In genomic region chr11:76655106-76655505, GRCm38 (mm10) we compare ENCODE assay signal across 9 mouse cellular contexts. TPM values are rescaled to one million over a fixed set of nuclear protein-coding genes. Genes with fewer than 3 reads are reported as not detected.
DNase-seq lines count a peak whose midpoint lies in the region; ATAC-seq lines count a peak whose summit lies in the region.
"Had no signal": no experiment of that assay in that cellular context is flagged by ENCODE, and none has a peak within 500 bp of the region (broad histone marks: within the 10 kb centered on the region; RNA-seq: fewer than 3 reads in every experiment).

No protein-coding gene starts in this region.

- H3K27ac ChIP-seq in forebrain, embryonic 11.5 days (ENCODE audit: low read depth, low read length), result no peak overlapping the region
- H3K27ac ChIP-seq in forebrain, embryonic 13.5 days, result no peak overlapping the region
- H3K27ac ChIP-seq: macrophage had no signal

- intact Hi-C loops in heart, postnatal 10 days (cut with DNase I), result no loop called here
- intact Hi-C loops in left cerebral cortex, postnatal 14 days (cut with DNase I), result loop anchor here (1.0 kb wide), 1 partner anchor 108 kb away; the partner anchor contains the start of gene Gosr1

- H3K4me1 ChIP-seq in forebrain, embryonic 11.5 days (replicated peaks; ENCODE audit: control insufficient read depth, insufficient read depth, low read length), result no peaks in the 10 kb centered on the region
- no peaks in the 10 kb centered on the region for H3K4me1 ChIP-seq in forebrain, embryonic 13.5 days

- peak overlapping the region; percentile 12; the same call in 1 of the 2 replicates for H3K4me2 ChIP-seq in forebrain, embryonic 11.5 days (ENCODE audit: low read depth, low read length, severe bottlenecking)
- H3K4me2 ChIP-seq in forebrain, embryonic 13.5 days, result no peak overlapping the region

- peak; percentile 75 for DNase-seq in forebrain, embryonic 11.5 days (ENCODE audit: low spot score)
- peak; percentile 26 for DNase-seq in CD4-positive helper T cell, adult 2 months (ENCODE audit: low read depth, low spot score)
- DNase-seq in cerebellum, postnatal 25 days, result peak; percentile 52 to 73
- peak; percentile 48 to 71 for DNase-seq in heart, postnatal 10 days
- peak; percentile 61 to 76 for DNase-seq in left cerebral cortex, postnatal 14 days (ENCODE audit: low spot score in 2 of 2)
- DNase-seq in mesoderm, embryonic 11.5 days (ENCODE audit: low read depth, low spot score), result peak; percentile 70
- DNase-seq in spleen, adult 12 weeks (ENCODE audit: low spot score), result no peak

- H3K9me3 ChIP-seq in forebrain, embryonic 11.5 days (ENCODE audit: control insufficient read depth, low read length), result no peaks in the 10 kb centered on the region
- H3K9me3 ChIP-seq in forebrain, embryonic 13.5 days (replicated peaks), result no peaks in the 10 kb centered on the region

- H3K9ac ChIP-seq in forebrain, embryonic 11.5 days (ENCODE audit: low read length), result no peak overlapping the region
- H3K9ac ChIP-seq in forebrain, embryonic 13.5 days, result no peak overlapping the region

- no peaks in the 10 kb centered on the region for H3K36me3 ChIP-seq in forebrain, embryonic 11.5 days (ENCODE audit: control insufficient read depth, insufficient read depth, low read length)
- no peaks in the 10 kb centered on the region for H3K36me3 ChIP-seq in forebrain, embryonic 13.5 days (ENCODE audit: poor library complexity, severe bottlenecking)

- no peak for ATAC-seq in forebrain, embryonic 11.5 days (replicated peaks; ENCODE audit: low FRiP score)
- ATAC-seq in forebrain, embryonic 13.5 days, result no peak

- H3K4me3 ChIP-seq in forebrain, embryonic 11.5 days (ENCODE audit: low read depth, low read length), result no peak overlapping the region
- H3K4me3 ChIP-seq in forebrain, embryonic 13.5 days, result no peak overlapping the region

- 10% methylated on average over 10 of the region's 10 CpGs for WGBS in forebrain, embryonic 11.5 days
- WGBS in forebrain, embryonic 13.5 days, result 7% methylated on average over 10 of the region's 10 CpGs

- 0 out of 2 replicates have a peak, but pooled peaks cover 2% of the 10 kb centered on the region for H3K27me3 ChIP-seq in forebrain, embryonic 11.5 days (ENCODE audit: control insufficient read depth, insufficient read depth, low read length)
- peaks cover 36% of the 10 kb centered on the region for H3K27me3 ChIP-seq in forebrain, embryonic 13.5 days

RNA-seq across cellular contexts. Expression of gene Bhlha9, which starts 17.2 kb away (rescaled TPM):
- polyA plus RNA-seq in forebrain, embryonic 11.5 days (2014; fragmentation: Nextera tagmentation; extraction: Ambion mirVana), result not detected in 2 replicates
- polyA plus RNA-seq in forebrain, embryonic 13.5 days (2015; fragmentation: Nextera tagmentation; extraction: Ambion mirVana), result 0.14 and 0.19 TPM in 2 replicates
- not detected for total RNA-seq in heart, postnatal 10 days (2021)
- total RNA-seq in left cerebral cortex, postnatal 14 days (2021), result 1 to 10 TPM; 3.4 to 4.2 TPM
- polyA plus RNA-seq: macrophage had no signal

RNA-seq across cellular contexts. Expression of gene Trarg1, which starts 24.5 kb away (rescaled TPM):
- polyA plus RNA-seq in forebrain, embryonic 11.5 days (2014; fragmentation: Nextera tagmentation; extraction: Ambion mirVana), result not detected in 2 replicates
- 0.06 TPM in 1 of 2 replicates, not detected in the other for polyA plus RNA-seq in forebrain, embryonic 13.5 days (2015; fragmentation: Nextera tagmentation; extraction: Ambion mirVana)
- total RNA-seq in heart, postnatal 10 days (2021), result 1 to 10 TPM; 4.2 to 6.7 TPM
- under 1 TPM; 0.61 to 0.75 TPM for total RNA-seq in left cerebral cortex, postnatal 14 days (2021)
- polyA plus RNA-seq: macrophage had no signal

RNA-seq across cellular contexts. Expression of gene Abr, which starts 33.0 kb away (rescaled TPM):
- 46.4 and 50.5 TPM in 2 replicates for polyA plus RNA-seq in forebrain, embryonic 11.5 days (2014; fragmentation: Nextera tagmentation; extraction: Ambion mirVana)
- 70.2 and 75.8 TPM in 2 replicates for polyA plus RNA-seq in forebrain, embryonic 13.5 days (2015; fragmentation: Nextera tagmentation; extraction: Ambion mirVana)
- 10 to 100 TPM; 33.9 to 41.2 TPM for total RNA-seq in heart, postnatal 10 days (2021)
- total RNA-seq in left cerebral cortex, postnatal 14 days (2021), result 100 to 1,000 TPM; 424 to 443 TPM

Comparison
In these comparisons a context has a peak if more than half of its experiments do, and no peak if none do; other contexts are left out.
1. RNA of gene Bhlha9, which starts 17.2 kb away (total RNA-seq): 3.4 to 4.2 TPM in left cerebral cortex, postnatal 14 days; not detected in heart, postnatal 10 days; every median in the first group is over 4 times any median in the second.
2. RNA of gene Abr, which starts 33.0 kb away (total RNA-seq): 424 to 443 TPM in left cerebral cortex, postnatal 14 days; 33.9 to 41.2 TPM in heart, postnatal 10 days; every median in the first group is over 10 times any median in the second.